ENCODE assay signal across 11 mouse cellular contexts in the genomic region with DNA sequence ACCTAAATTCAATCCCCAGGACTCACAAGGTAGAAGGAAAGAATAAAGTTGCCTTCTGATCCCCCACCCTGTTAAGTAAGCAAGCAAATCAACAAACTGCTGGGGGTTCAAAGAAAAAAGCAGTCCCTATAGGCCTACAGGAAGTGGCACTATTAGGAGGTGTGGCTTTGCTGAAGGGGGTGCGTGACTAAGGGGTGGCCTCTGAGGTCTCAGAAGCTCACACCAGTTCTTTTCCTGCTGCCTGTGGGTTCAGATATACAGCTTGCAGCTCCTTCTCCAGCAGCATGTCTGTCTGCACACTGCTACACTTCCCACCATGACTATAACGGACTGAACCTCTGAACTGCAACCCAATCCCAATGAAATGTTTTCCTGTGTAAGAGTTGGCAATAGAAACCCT. TPM values are rescaled to one million over a fixed set of nuclear protein-coding genes. Genes with fewer than 3 reads are reported as not detected.
DNase-seq lines count a peak whose midpoint lies in the region; ATAC-seq and TF ChIP-seq lines count a peak whose summit lies in the region.
"Had no signal": no experiment of that assay in that cellular context is flagged by ENCODE, and none has a peak within 500 bp of the region (broad histone marks: within the 10 kb centered on the region; RNA-seq: fewer than 3 reads in every experiment).

No protein-coding gene starts in this region.

- no peak for TF ChIP-seq EP300 in MEL (IDR thresholded peaks at IDR 0.05; ENCODE audit: low read depth in 1 of 2, low read length in 2 of 2)

- no peak for TF ChIP-seq CTCF in MEL (IDR thresholded peaks at IDR 0.05 in 2 of 3, conservative IDR thresholded peaks at IDR 0.05 in 1 of 3; ENCODE audit: control insufficient read depth in 1 of 3, insufficient read depth in 1 of 3, low read depth in 2 of 3, low read length in 3 of 3, poor library complexity in 1 of 3, severe bottlenecking in 1 of 3)
- no peak for TF ChIP-seq CTCF in forebrain, postnatal 0 days (IDR thresholded peaks at IDR 0.05; ENCODE audit: low read depth)

- peaks cover 10% of the 10 kb centered on the region; the same call in 1 of the 2 replicates for H3K4me1 ChIP-seq in kidney, embryonic 15.5 days
- H3K4me1 ChIP-seq in MEL (ENCODE audit: control insufficient read depth in 1 of 2, insufficient read depth in 2 of 2, low read length in 2 of 2): peaks cover 9 to 11% of the 10 kb centered on the region in 2 experiments
- H3K4me1 ChIP-seq in limb, embryonic 13.5 days: peaks cover 38% of the 10 kb centered on the region
- H3K4me1 ChIP-seq in stomach, embryonic 15.5 days: peaks cover 9% of the 10 kb centered on the region; the same call in 1 of the 2 replicates
- no peaks in the 10 kb centered on the region; the same call in 1 of the 2 replicates for H3K4me1 ChIP-seq in forebrain, postnatal 0 days (ENCODE audit: insufficient read depth)

- no peak overlapping the region for H3K4me2 ChIP-seq in kidney, embryonic 15.5 days
- no peak overlapping the region for H3K4me2 ChIP-seq in limb, embryonic 13.5 days (replicated peaks)
- no peak overlapping the region for H3K4me2 ChIP-seq in stomach, embryonic 15.5 days
- H3K4me2 ChIP-seq in forebrain, postnatal 0 days (ENCODE audit: low read depth): no peak overlapping the region
- H3K4me2 ChIP-seq: neural tube, embryonic 12.5 days had no signal

- H3K79me2 ChIP-seq in MEL (ENCODE audit: control insufficient read depth, insufficient read depth, low read length, poor library complexity): peaks cover 21% of the 10 kb centered on the region

- H3K36me3 ChIP-seq in kidney, embryonic 15.5 days: peaks cover under 1% of the 10 kb centered on the region; the same call in 1 of the 2 replicates
- peaks cover 0 to 6% of the 10 kb centered on the region in 2 experiments; a peak in 3 of 4 replicates for H3K36me3 ChIP-seq in MEL (ENCODE audit: control insufficient read depth in 1 of 2, insufficient read depth in 2 of 2, low read length in 2 of 2)
- H3K36me3 ChIP-seq in limb, embryonic 13.5 days: no peaks in the 10 kb centered on the region; the same call in 1 of the 2 replicates
- H3K36me3 ChIP-seq in stomach, embryonic 15.5 days: no peaks in the 10 kb centered on the region
- no peaks in the 10 kb centered on the region for H3K36me3 ChIP-seq in forebrain, postnatal 0 days (ENCODE audit: insufficient read depth)
- H3K36me3 ChIP-seq: neural tube, embryonic 12.5 days had no signal

- intact Hi-C loops in left cerebral cortex, postnatal 36 days (cut with DNase I): no loop called here

- no peak for TF ChIP-seq RAD21 in MEL (IDR thresholded peaks at IDR 0.05; ENCODE audit: low read depth, low read length)

- 0 out of 2 replicates have a peak, but pooled peaks have one; percentile 33 for ATAC-seq in kidney, embryonic 15.5 days (replicated peaks; ENCODE audit: low FRiP score)
- no peak; the same call in 1 of the 2 replicates for ATAC-seq in limb, embryonic 13.5 days (ENCODE audit: low FRiP score, low read depth)
- peak; percentile 54; the same call in 1 of the 2 replicates for ATAC-seq in stomach, embryonic 15.5 days (ENCODE audit: insufficient read depth, low FRiP score, low read depth)
- ATAC-seq in forebrain, postnatal 0 days: no peak

- no peak overlapping the region for H3K27ac ChIP-seq in kidney, embryonic 15.5 days
- no peak overlapping the region for H3K27ac ChIP-seq in MEL (ENCODE audit: control insufficient read depth, low read depth, low read length)
- peak overlapping the region; percentile 0; the same call in 1 of the 2 replicates for H3K27ac ChIP-seq in limb, embryonic 13.5 days
- H3K27ac ChIP-seq in stomach, embryonic 15.5 days: no peak overlapping the region
- no peak overlapping the region for H3K27ac ChIP-seq in forebrain, postnatal 0 days (ENCODE audit: low read depth, low read length)
- H3K27ac ChIP-seq: neural tube, embryonic 12.5 days had no signal

- H3K27me3 ChIP-seq in kidney, embryonic 15.5 days: no peaks in the 10 kb centered on the region
- H3K27me3 ChIP-seq in MEL (ENCODE audit: control insufficient read depth in 1 of 2, insufficient read depth in 2 of 2, low read length in 2 of 2): no peaks in the 10 kb centered on the region
- no peaks in the 10 kb centered on the region for H3K27me3 ChIP-seq in limb, embryonic 13.5 days
- no peaks in the 10 kb centered on the region for H3K27me3 ChIP-seq in stomach, embryonic 15.5 days (replicated peaks)
- no peaks in the 10 kb centered on the region for H3K27me3 ChIP-seq in forebrain, postnatal 0 days (ENCODE audit: insufficient read depth, low read length)
- H3K27me3 ChIP-seq: neural tube, embryonic 12.5 days had no signal

- no peak overlapping the region for H3K9ac ChIP-seq in kidney, embryonic 15.5 days
- no peak overlapping the region for H3K9ac ChIP-seq in MEL (ENCODE audit: control insufficient read depth, low read depth, low read length, poor library complexity, severe bottlenecking)
- H3K9ac ChIP-seq in limb, embryonic 13.5 days: no peak overlapping the region
- H3K9ac ChIP-seq in stomach, embryonic 15.5 days: no peak overlapping the region
- H3K9ac ChIP-seq in forebrain, postnatal 0 days: no peak overlapping the region
- H3K9ac ChIP-seq: neural tube, embryonic 12.5 days had no signal

- no peak for TF ChIP-seq POLR2A in MEL (IDR thresholded peaks at IDR 0.05; ENCODE audit: control insufficient read depth in 1 of 2, insufficient read depth in 1 of 2, low read depth in 1 of 2, low read length in 2 of 2, poor library complexity in 1 of 2)

- no peak overlapping the region for H3K4me3 ChIP-seq in kidney, embryonic 15.5 days (replicated peaks)
- H3K4me3 ChIP-seq in MEL (ENCODE audit: control insufficient read depth in 1 of 2, insufficient read depth in 1 of 2, low read depth in 2 of 2, low read length in 2 of 2): no peak overlapping the region
- H3K4me3 ChIP-seq in limb, embryonic 13.5 days: no peak overlapping the region
- no peak overlapping the region for H3K4me3 ChIP-seq in stomach, embryonic 15.5 days (replicated peaks)
- no peak overlapping the region for H3K4me3 ChIP-seq in forebrain, postnatal 0 days (ENCODE audit: low read depth, low read length)
- H3K4me3 ChIP-seq: neural tube, embryonic 12.5 days had no signal

- no peaks in the 10 kb centered on the region for H3K9me3 ChIP-seq in kidney, embryonic 15.5 days (replicated peaks)
- no peaks in the 10 kb centered on the region for H3K9me3 ChIP-seq in MEL (replicated peaks; ENCODE audit: insufficient read depth, low read length)
- no peaks in the 10 kb centered on the region for H3K9me3 ChIP-seq in limb, embryonic 13.5 days
- H3K9me3 ChIP-seq in stomach, embryonic 15.5 days: no peaks in the 10 kb centered on the region
- no peaks in the 10 kb centered on the region for H3K9me3 ChIP-seq in forebrain, postnatal 0 days (ENCODE audit: low read length)
- H3K9me3 ChIP-seq: neural tube, embryonic 12.5 days had no signal

- no peak for DNase-seq in kidney, adult 9 months
- peak; percentile 43 for DNase-seq in MEL (ENCODE audit: low read depth, low spot score)
- DNase-seq in adrenal gland, postnatal 4 days (ENCODE audit: low spot score in 2 of 2): no peak
- DNase-seq in left cerebral cortex, postnatal 36 days (ENCODE audit: low spot score in 2 of 2): no peak
- no peak for DNase-seq in forebrain, postnatal 0 days
- DNase-seq: cerebellum, adult 8-10 months; left cerebral cortex, postnatal 4 days had no signal

- 47% methylated on average over 2 of the region's 2 CpGs for WGBS in kidney, embryonic 15.5 days
- WGBS in limb, embryonic 13.5 days: 31% methylated on average over 2 of the region's 2 CpGs
- 52% methylated on average over 2 of the region's 2 CpGs for whole genome bisulfite sequencing in stomach, embryonic 15.5 days
- 62% methylated on average over 2 of the region's 2 CpGs for WGBS in forebrain, postnatal 0 days

TF ChIP-seq in MEL, 35 proteins besides CTCF, POLR2A, EP300 and RAD21 (continues in another document):
- TF ChIP-seq MYB (IDR thresholded peaks at IDR 0.05; ENCODE audit: low read depth, low read length) (no peak), RCOR1 (IDR thresholded peaks at IDR 0.05; ENCODE audit: low read depth, low read length) (no peak), POLR2AphosphoS5 (IDR thresholded peaks at IDR 0.05; ENCODE audit: borderline replicate concordance, low read depth, low read length) (no peak), GATA1 (IDR thresholded peaks at IDR 0.05; ENCODE audit: low read depth, low read length) (no peak), CHD2 (IDR thresholded peaks at IDR 0.05; ENCODE audit: low read length) (no peak), UBTF (IDR thresholded peaks at IDR 0.05; ENCODE audit: borderline replicate concordance, insufficient read depth, low read depth, low read length) (no peak), MYC (IDR thresholded peaks at IDR 0.05; ENCODE audit: low read depth, low read length) (no peak), BHLHE40 (IDR thresholded peaks at IDR 0.05; ENCODE audit: borderline replicate concordance, low read depth, low read length) (no peak), MAFK (IDR thresholded peaks at IDR 0.05; ENCODE audit: borderline replicate concordance, low read depth, low read length) (no peak), HCFC1 (IDR thresholded peaks at IDR 0.05; ENCODE audit: low read depth, low read length) (no peak)

RNA-seq across cellular contexts. Expression of gene Frs2, which starts 35.8 kb away (rescaled TPM):
- polyA plus RNA-seq in kidney, embryonic 15.5 days (2015; fragmentation: Nextera tagmentation; extraction: Ambion mirVana): 17.0 and 17.8 TPM in 2 replicates
- 6.6 and 6.7 TPM in 2 replicates for total RNA-seq in MEL (2012; rRNA removed)
- polyA plus RNA-seq in MEL (2012; ENCODE audit: insufficient read depth in 1 of 2, insufficient read length in 2 of 2, low read depth in 1 of 2, low replicate concordance in 2 of 2, missing spikeins in 1 of 2): 100 to 1,000 TPM in 1 of 2 experiments, 10 to 100 TPM in 1; 11.8 to 129 TPM
- polyA plus RNA-seq in limb, embryonic 13.5 days (2015; fragmentation: Nextera tagmentation; extraction: Ambion mirVana): 21.8 and 22.6 TPM in 2 replicates
- 18.4 and 18.8 TPM in 2 replicates for polyA plus RNA-seq in stomach, embryonic 15.5 days (2015; fragmentation: Nextera tagmentation; extraction: Ambion mirVana)
- 10 to 100 TPM; 37.5 to 39.2 TPM for total RNA-seq in adrenal gland, postnatal 4 days (2021)
- 10 to 100 TPM; 33.2 to 35.6 TPM for total RNA-seq in left cerebral cortex, postnatal 36 days (2021)
- total RNA-seq in forebrain, postnatal 0 days (2014; rRNA removed): 17.0 and 28.7 TPM in 2 replicates
- 11.3 and 17.2 TPM in 2 replicates for polyA plus RNA-seq in forebrain, postnatal 0 days (2015; fragmentation: Nextera tagmentation; extraction: Ambion mirVana)

RNA-seq across cellular contexts. Expression of gene Cct2, which starts 48.9 kb away (rescaled TPM):
- 258 and 266 TPM in 2 replicates for polyA plus RNA-seq in kidney, embryonic 15.5 days (2015; fragmentation: Nextera tagmentation; extraction: Ambion mirVana)
- 543 and 600 TPM in 2 replicates for total RNA-seq in MEL (2012; rRNA removed)
- polyA plus RNA-seq in MEL (2012; ENCODE audit: insufficient read depth in 1 of 2, insufficient read length in 2 of 2, low read depth in 1 of 2, low replicate concordance in 2 of 2, missing spikeins in 1 of 2): 100 to 1,000 TPM in 1 of 2 experiments, not detected in 1; 879 TPM
- polyA plus RNA-seq in limb, embryonic 13.5 days (2015; fragmentation: Nextera tagmentation; extraction: Ambion mirVana): 264 and 268 TPM in 2 replicates
- 227 and 229 TPM in 2 replicates for polyA plus RNA-seq in stomach, embryonic 15.5 days (2015; fragmentation: Nextera tagmentation; extraction: Ambion mirVana)
- 100 to 1,000 TPM; 264 to 274 TPM for total RNA-seq in adrenal gland, postnatal 4 days (2021)
- 100 to 1,000 TPM; 155 to 156 TPM for total RNA-seq in left cerebral cortex, postnatal 36 days (2021)
- total RNA-seq in forebrain, postnatal 0 days (2014; rRNA removed): 399 and 404 TPM in 2 replicates
- 240 and 249 TPM in 2 replicates for polyA plus RNA-seq in forebrain, postnatal 0 days (2015; fragmentation: Nextera tagmentation; extraction: Ambion mirVana)

Comparison
In these comparisons a context has a peak if more than half of its experiments do, and no peak if none do; other contexts are left out.
1. ATAC-seq: peak in kidney, embryonic 15.5 days (single experiment) and stomach, embryonic 15.5 days (single experiment); none in limb, embryonic 13.5 days (single experiment) and forebrain, postnatal 0 days (single experiment).